Mouse (Mus musculus) erythroid progenitor cell, adult 5-6 weeks (primary cell): ENCODE measurements around the gene Ccdc14. TPM values are rescaled to one million over a fixed set of nuclear protein-coding genes. Genes with fewer than 3 reads are reported as not detected.

Source experiments
- ATAC-seq: replicated peaks from 2 replicates; pipeline ENCODE4 v1.8.0; 2016; ENCODE audit warnings: moderate number of reproducible peaks, mild to moderate bottlenecking, moderate TSS enrichment, inconsistent platforms; ENCODE audit not compliant: poor library complexity, low FRiP score, severe bottlenecking
- total RNA-seq, 2 experiments: library from RNA; stranded (forward) in 1 of 2; stranded (reverse) in 1 of 2; fragments of 150-400 nt in 1 of 2; fragments of 186-747, 209-891 nt in 1 of 2; gene quantifications; 2 replicates each; pipeline versions ENCODE4 v1.2.3 to v1.2.4; 2015 to 2017; ENCODE audit warnings: low replicate concordance in 2 of 2

Gene Ccdc14
- total RNA-seq, 2 experiments from 2014 or later = 2.1 to 6.1 TPM

DNA sequence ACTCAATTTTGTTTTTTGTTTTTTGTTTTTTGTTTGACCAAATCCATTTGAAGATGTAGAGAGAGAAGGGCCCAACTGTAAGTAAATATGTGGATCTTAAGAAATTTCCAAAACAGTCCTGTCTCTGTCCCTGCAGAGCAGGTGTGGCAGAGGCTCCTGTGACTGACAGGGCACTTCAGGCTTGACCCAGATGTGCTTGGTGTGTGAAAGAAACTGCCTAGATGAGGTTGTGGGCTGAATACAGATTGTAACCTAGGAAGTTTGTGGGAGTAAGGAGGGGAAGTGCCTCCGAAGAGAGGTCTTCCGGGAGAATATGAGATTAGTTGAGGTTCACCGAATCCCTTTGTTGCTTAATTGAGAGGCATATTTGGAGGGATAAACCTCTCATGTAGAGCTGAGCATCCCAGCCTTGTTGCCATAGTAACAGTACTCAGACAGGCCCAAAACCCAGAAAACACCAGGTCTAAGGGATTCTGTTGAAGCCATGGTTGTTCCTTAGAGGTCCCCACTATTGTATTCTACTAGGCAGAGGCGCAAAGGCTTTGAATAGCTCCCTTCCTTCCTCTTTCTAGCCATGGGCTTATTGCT, 82.1 kb downstream of the Ccdc14 start:
- no peak for ATAC-seq

Other genes with a start within 250 kb of the Ccdc14 start
- gene Kalrn, start 117.1 kb upstream of the Ccdc14 start, total RNA-seq (2015; ENCODE audit: low replicate concordance) = 1.1 TPM in 1 of 2 replicates, not detected in the other
- gene Kalrn, start 117.1 kb upstream of the Ccdc14 start, total RNA-seq (2017; ENCODE audit: low replicate concordance) = 1.1 and 1.7 TPM in 2 replicates
- gene Ropn1, start 40.7 kb upstream of the Ccdc14 start, total RNA-seq (2015; ENCODE audit: low replicate concordance) = not detected in 2 replicates
- not detected in 2 replicates for gene Ropn1, start 40.7 kb upstream of the Ccdc14 start, total RNA-seq (2017; ENCODE audit: low replicate concordance)
- gene Mylk, start 54.6 kb downstream of the Ccdc14 start, total RNA-seq (2015; ENCODE audit: low replicate concordance) = 2.1 TPM in 1 of 2 replicates, not detected in the other
- gene Mylk, start 54.6 kb downstream of the Ccdc14 start, total RNA-seq (2017; ENCODE audit: low replicate concordance) = 0.64 and 1.7 TPM in 2 replicates